Mouse (Mus musculus): ENCODE results near the gene Gm44790.

DNA sequence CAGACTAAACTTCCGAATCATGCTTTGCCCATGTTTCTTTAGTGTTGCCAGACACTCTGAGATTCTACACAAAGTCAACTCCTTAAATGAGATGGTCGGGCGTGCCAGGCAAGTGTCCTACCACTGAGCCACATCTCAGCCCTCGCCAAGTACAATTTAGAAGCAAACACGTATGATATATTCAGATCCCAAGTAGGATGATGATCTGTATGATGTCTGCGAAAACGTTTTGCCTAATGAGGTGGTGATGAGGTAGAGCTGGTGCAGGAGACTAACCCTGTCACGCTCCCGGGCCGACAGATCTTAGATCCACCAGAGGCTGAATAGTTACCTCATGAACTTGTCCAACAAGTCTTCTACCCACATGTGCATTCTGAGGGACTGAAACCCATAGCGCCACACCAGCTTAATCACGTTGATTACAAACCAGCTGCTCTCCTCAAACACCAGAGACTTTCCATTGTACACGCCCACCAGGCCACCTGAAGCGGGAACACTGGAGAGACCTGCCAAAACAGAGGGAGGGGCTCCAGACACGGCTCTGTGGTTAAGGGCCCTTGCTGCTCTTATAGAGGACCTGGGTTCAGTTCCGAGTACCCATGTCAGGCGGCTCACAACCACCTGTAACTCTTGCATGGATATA lies 32.3 kb upstream of the Gm44790 start:
- TF ChIP-seq POLR2A (IDR thresholded peaks at IDR 0.05; ENCODE audit: control insufficient read depth in 1 of 2, insufficient read depth in 1 of 2, low read depth in 1 of 2, low read length in 2 of 2, poor library complexity in 1 of 2) (no peak), CTCF (IDR thresholded peaks at IDR 0.05 in 2 of 3, conservative IDR thresholded peaks at IDR 0.05 in 1 of 3; ENCODE audit: control insufficient read depth in 1 of 3, insufficient read depth in 1 of 3, low read depth in 2 of 3, low read length in 3 of 3, poor library complexity in 1 of 3, severe bottlenecking in 1 of 3) (no peak), NRF1 (IDR thresholded peaks at IDR 0.05; ENCODE audit: insufficient read depth, low read depth, low read length, poor library complexity, severe bottlenecking) (no peak), TAL1 (IDR thresholded peaks at IDR 0.05; ENCODE audit: low read length) (no peak), MAFK (IDR thresholded peaks at IDR 0.05; ENCODE audit: borderline replicate concordance, low read depth, low read length) (no peak), ZKSCAN1 (IDR thresholded peaks at IDR 0.05; ENCODE audit: low read depth, low read length) (no peak), GATA1 (IDR thresholded peaks at IDR 0.05; ENCODE audit: low read depth, low read length) (no peak)
